Mouse (Mus musculus): ENCODE results near the gene Hsd11b1. TPM values are rescaled to one million over a fixed set of nuclear protein-coding genes. Genes with fewer than 3 reads are reported as not detected.

The Hsd11b1 gene
- polyA plus RNA-seq, 1 experiment from 2014 or later: 1.0 TPM

DNA sequence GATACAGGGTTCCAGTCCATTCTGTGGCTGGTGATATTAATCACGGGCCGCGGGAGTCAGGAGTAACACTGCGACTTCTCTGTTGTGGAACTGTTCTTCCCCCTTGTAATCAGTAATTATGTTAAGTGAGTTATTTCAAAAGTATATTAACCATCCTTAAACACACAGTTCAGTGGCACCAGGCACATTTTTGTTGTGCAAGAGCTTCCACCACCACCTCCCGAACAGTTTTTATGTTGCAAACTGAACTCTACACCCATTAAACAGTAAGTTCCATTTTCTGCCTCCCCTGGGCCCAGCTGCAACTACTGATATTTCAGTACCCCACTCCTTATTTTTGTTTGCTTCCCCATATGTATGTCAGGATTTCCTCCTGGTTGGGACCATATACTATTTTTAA is 34.3 kb downstream of the Hsd11b1 start:
- H3K4me1 ChIP-seq: peaks cover 18% of the 10 kb centered on the region
- 87% methylated on average over 5 of the region's 5 CpGs for WGBS

GRCm38 (mm10) chr1:193227537-193227936 is 36.3 kb downstream of the Hsd11b1 start:
- no peaks in the 10 kb centered on the region for H3K9me3 ChIP-seq
- peaks cover 18% of the 10 kb centered on the region for H3K4me1 ChIP-seq
- no peak overlapping the region for H3K27ac ChIP-seq
- no peaks in the 10 kb centered on the region for H3K27me3 ChIP-seq (ENCODE audit: insufficient read depth, poor library complexity, severe bottlenecking)
- no peak for DNase-seq (ENCODE audit: low spot score)
- no peaks in the 10 kb centered on the region for H3K36me3 ChIP-seq
- WGBS: 82% methylated on average over 4 of the region's 4 CpGs
- H3K4me3 ChIP-seq: no peak overlapping the region

More for the DNA sequence above, 34.3 kb downstream of the Hsd11b1 start:
- Histone ChIP-seq H3K27me3 (ENCODE audit: insufficient read depth, poor library complexity, severe bottlenecking) (no peaks in the 10 kb centered on the region), H3K27ac (no peak overlapping the region), H3K36me3 (no peaks in the 10 kb centered on the region), H3K9me3 (no peaks in the 10 kb centered on the region), H3K4me3 (no peak overlapping the region)
- no peak for DNase-seq (ENCODE audit: low spot score)

- no peak for DNase-seq (ENCODE audit: low spot score)
Observed at GRCm38 (mm10) chr1:193226724-193227522, 37.0 kb downstream of the Hsd11b1 start.

DNA sequence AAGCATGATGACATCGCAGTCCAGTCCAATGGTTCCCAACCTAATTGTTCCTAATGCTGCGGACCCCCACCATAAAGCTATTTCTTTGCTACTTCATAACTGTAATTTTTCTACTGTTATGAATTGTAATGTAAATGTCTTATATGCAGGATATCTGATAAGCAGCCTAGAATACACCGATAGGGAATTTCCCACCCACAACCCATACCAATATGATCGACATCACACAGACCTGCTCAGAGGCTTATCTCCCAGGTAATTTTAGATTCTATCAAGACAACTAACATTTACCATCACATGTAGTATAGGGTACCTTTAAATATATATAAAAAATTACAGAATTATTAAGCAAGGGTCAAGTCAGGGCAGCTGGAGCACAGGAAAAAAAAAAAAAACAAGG is 37.8 kb downstream of the Hsd11b1 start:
- Histone ChIP-seq H3K9me3 (no peaks in the 10 kb centered on the region), H3K36me3 (no peaks in the 10 kb centered on the region), H3K4me1 (peaks cover 8% of the 10 kb centered on the region), H3K4me3 (no peak overlapping the region), H3K27me3 (ENCODE audit: insufficient read depth, poor library complexity, severe bottlenecking) (no peaks in the 10 kb centered on the region), H3K27ac (no peak overlapping the region)
- no peak for DNase-seq (ENCODE audit: low spot score)
- 88% methylated on average over 4 of the region's 4 CpGs for WGBS

More at GRCm38 (mm10) chr1:193226724-193227522, 37.0 kb downstream of the Hsd11b1 start:
- Histone ChIP-seq H3K9me3 (no peaks in the 10 kb centered on the region), H3K4me1 (peaks cover 16% of the 10 kb centered on the region), H3K36me3 (no peaks in the 10 kb centered on the region), H3K27ac (no peak overlapping the region), H3K27me3 (ENCODE audit: insufficient read depth, poor library complexity, severe bottlenecking) (no peaks in the 10 kb centered on the region), H3K4me3 (no peak overlapping the region)
- WGBS: 40% methylated on average over 7 of the region's 7 CpGs

DNA sequence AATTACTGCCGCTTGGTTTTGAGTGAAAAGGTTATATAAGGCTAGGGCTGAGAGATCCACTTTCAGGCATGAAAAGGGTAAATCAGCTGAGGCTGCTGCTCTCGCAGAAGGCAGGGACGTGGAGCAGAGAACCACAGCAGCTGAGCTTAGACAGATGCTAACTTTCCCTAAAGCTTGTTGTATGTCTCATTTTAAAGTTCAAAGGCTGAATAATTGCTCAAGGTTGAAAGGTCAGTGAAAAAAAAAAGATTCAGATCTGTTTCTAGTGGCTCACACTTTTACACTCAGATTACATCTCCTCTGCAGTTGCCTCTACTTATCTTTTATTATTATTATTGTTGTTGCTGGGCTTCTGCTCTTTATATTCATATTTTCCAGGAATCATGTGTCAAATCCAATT is 38.3 kb downstream of the Hsd11b1 start:
- no peaks in the 10 kb centered on the region for H3K36me3 ChIP-seq
- H3K27me3 ChIP-seq (ENCODE audit: insufficient read depth, poor library complexity, severe bottlenecking): no peaks in the 10 kb centered on the region
- no peak overlapping the region for H3K27ac ChIP-seq
- H3K4me1 ChIP-seq: peaks cover 4% of the 10 kb centered on the region; the same call in 1 of the 2 replicates
- no peaks in the 10 kb centered on the region for H3K9me3 ChIP-seq
- 60% methylated on average over 3 of the region's 3 CpGs for WGBS
- DNase-seq (ENCODE audit: low spot score): no peak
- no peak overlapping the region for H3K4me3 ChIP-seq

- no peaks in the 10 kb centered on the region for H3K36me3 ChIP-seq
- no peaks in the 10 kb centered on the region for H3K27me3 ChIP-seq (ENCODE audit: insufficient read depth, poor library complexity, severe bottlenecking)
- no peaks in the 10 kb centered on the region for H3K4me1 ChIP-seq
- 57% methylated on average over 5 of the region's 5 CpGs for WGBS
- H3K9me3 ChIP-seq: no peaks in the 10 kb centered on the region
- no peak overlapping the region for H3K4me3 ChIP-seq
- no peak for DNase-seq (ENCODE audit: low spot score)
- no peak overlapping the region for H3K27ac ChIP-seq
Observed at GRCm38 (mm10) chr1:193220408-193220807, 43.5 kb downstream of the Hsd11b1 start.

DNA sequence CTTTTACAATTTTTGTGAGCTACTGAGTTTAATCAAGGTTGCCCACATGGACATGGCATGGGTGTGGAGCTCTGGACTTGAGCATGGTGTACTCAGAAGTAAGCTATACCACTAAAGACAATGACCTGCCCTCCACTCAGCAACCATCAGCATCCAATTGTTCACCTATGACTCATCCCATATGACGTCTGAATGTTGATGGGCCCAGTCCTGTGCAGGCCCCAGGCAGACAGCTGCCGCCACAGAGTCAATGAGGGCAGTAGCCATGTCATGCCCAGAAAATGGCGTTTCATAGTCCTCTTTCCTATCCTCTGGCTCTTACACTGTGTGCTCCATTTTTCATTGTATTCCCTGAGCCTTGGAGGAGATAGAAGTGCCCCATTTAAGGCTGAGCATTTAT is 47.9 kb downstream of the Hsd11b1 start:
- Histone ChIP-seq H3K4me3 (no peak overlapping the region), H3K4me1 (peaks cover 7% of the 10 kb centered on the region; the same call in 1 of the 2 replicates), H3K9me3 (no peaks in the 10 kb centered on the region), H3K27ac (no peak overlapping the region), H3K27me3 (ENCODE audit: insufficient read depth, poor library complexity, severe bottlenecking) (no peaks in the 10 kb centered on the region), H3K36me3 (no peaks in the 10 kb centered on the region)
- 73% methylated on average over 3 of the region's 3 CpGs for WGBS
- no peak for DNase-seq (ENCODE audit: low spot score)

DNA sequence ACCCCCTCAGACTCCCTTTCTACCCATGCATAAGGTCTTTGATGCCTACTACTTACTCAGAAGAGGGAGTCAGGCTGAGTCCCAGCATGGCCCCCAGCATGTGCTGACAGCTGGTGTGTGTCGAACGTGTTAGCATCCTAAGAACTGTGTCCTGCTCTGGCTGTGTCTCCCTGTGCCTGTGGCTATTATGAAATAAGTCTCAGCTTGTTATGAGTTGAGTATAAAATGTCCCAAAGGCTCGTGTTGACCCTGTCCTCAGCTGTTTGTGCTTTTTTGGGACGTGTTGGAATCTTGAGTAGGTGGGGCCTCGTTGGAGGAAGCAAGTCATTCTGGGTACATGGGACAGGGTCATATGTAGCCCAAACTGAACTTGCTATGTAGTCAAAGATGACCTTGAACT is 49.8 kb downstream of the Hsd11b1 start:
- no peak for DNase-seq (ENCODE audit: low spot score)
- Histone ChIP-seq H3K4me1 (peaks cover 8% of the 10 kb centered on the region; the same call in 1 of the 2 replicates), H3K36me3 (no peaks in the 10 kb centered on the region), H3K27me3 (ENCODE audit: insufficient read depth, poor library complexity, severe bottlenecking) (no peaks in the 10 kb centered on the region), H3K9me3 (no peaks in the 10 kb centered on the region), H3K27ac (no peak overlapping the region), H3K4me3 (no peak overlapping the region)
- WGBS: 68% methylated on average over 5 of the region's 5 CpGs

DNA sequence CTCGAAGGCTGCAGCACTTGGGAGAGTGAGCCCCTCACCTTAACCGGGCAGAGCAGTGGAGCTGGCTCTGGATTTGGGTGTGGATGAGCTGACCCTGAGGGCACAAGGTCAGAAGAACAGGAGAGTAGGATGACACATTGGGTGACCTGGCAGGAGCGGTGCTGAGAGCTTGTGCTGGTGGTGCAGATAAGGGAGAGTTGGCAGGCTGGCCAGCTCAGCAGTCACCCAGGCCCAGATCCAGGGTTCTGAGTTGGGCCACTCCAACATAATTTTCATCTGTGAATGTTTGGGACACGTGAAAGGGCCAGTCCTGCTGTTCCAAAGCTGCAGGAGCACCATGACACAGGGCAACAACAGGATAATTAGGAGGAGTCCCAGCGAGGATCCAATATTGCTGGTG is 52.5 kb downstream of the Hsd11b1 start:
- no peaks in the 10 kb centered on the region for H3K27me3 ChIP-seq (ENCODE audit: insufficient read depth, poor library complexity, severe bottlenecking)
- WGBS: 59% methylated on average over 5 of the region's 5 CpGs

DNA sequence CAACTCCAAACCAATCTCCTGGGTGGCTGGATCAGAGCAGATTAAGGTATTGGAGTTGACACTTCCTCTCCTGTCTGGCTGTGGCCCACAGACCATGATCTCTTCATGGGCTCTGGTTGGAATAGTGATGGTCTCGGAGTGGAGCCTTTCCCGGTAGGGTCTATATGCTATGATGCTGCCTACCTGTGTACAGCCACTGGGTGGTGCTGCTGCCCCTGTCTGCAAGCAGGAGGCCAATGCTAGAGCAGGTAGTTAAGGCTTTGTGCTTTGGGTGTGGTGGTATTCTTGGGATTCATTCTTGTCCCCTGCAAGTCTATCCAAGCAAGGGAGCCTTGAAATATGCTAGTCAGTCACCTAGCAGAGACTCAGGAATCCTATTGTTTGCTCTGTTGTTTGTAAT is 55.7 kb downstream of the Hsd11b1 start:
- Histone ChIP-seq H3K4me3 (no peak overlapping the region), H3K9me3 (no peaks in the 10 kb centered on the region), H3K27me3 (ENCODE audit: insufficient read depth, poor library complexity, severe bottlenecking) (0 out of 2 replicates have a peak, but pooled peaks cover 3% of the 10 kb centered on the region), H3K27ac (no peak overlapping the region), H3K36me3 (no peaks in the 10 kb centered on the region), H3K4me1 (peaks cover 5% of the 10 kb centered on the region; the same call in 1 of the 2 replicates)
- peak; percentile 81 for DNase-seq (ENCODE audit: low spot score)
- WGBS: 29% methylated on average over 2 of the region's 2 CpGs

More for the DNA sequence above, 52.5 kb downstream of the Hsd11b1 start:
- Histone ChIP-seq H3K4me1 (peaks cover 8% of the 10 kb centered on the region; the same call in 1 of the 2 replicates), H3K4me3 (no peak overlapping the region), H3K9me3 (no peaks in the 10 kb centered on the region), H3K27ac (no peak overlapping the region), H3K36me3 (no peaks in the 10 kb centered on the region)
- DNase-seq (ENCODE audit: low spot score): no peak

GRCm38 (mm10) chr1:193207503-193207902 is 56.4 kb downstream of the Hsd11b1 start, which contains the start of gene Lamb3:
Gene Lamb3 (plus strand): TSS chr1:193207699.
- H3K9me3 ChIP-seq: no peaks in the 10 kb centered on the region
- no peak within 1 kb of the TSS for H3K4me3 ChIP-seq
- H3K4me1 ChIP-seq: peaks cover 5% of the 10 kb centered on the region; the same call in 1 of the 2 replicates
- no peak for DNase-seq (ENCODE audit: low spot score)
- H3K27ac ChIP-seq: no peak within 1 kb of the TSS
- 84% methylated on average over 3 of the region's 3 CpGs for WGBS
- no peaks in the 10 kb centered on the region for H3K36me3 ChIP-seq
- H3K27me3 ChIP-seq (ENCODE audit: insufficient read depth, poor library complexity, severe bottlenecking): 0 out of 2 replicates have a peak, but pooled peaks cover 3% of the 10 kb centered on the region

DNA sequence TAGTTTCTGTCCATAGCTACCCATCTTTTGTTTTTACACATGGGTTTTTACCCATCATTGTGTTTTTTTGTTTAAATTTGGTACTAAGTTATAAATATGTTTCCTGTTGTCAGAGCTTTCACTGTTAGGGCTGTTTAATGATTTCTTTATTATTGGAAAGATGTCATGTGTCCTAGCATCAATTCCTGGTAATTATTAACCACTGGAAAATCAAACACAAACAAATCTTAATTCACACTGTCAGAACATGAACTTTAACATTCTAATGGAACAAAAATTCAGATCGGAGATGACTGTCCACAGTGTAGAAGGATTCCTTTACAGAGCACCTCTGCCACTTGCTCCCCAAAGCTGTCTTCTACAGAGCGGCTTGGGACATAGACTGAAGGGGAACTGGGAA is 58.4 kb downstream of the Hsd11b1 start:
- DNase-seq (ENCODE audit: low spot score): no peak
- H3K4me1 ChIP-seq: no peaks in the 10 kb centered on the region
- WGBS: 83% methylated on average over 2 of the region's 2 CpGs

DNA sequence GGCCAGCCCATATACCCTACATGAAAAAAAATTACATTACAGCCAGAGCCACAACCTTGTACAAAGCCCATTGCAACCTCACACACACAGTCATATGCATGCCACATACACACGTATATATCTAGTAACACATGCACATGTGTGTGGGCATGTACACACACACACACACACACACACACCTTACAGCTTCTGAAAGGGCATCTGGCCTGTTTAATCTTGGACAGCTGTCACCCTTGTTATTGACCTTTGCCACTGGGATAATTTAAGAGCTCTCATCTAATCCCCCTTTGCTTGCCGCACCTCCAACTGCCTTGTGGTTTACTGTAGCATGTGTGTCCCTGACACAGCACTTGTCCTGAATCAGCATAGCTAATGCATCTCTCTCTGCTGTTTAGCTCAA is 60.1 kb downstream of the Hsd11b1 start:
- Histone ChIP-seq H3K4me3 (no peak overlapping the region), H3K27me3 (ENCODE audit: insufficient read depth, poor library complexity, severe bottlenecking) (0 out of 2 replicates have a peak, but pooled peaks cover 3% of the 10 kb centered on the region), H3K27ac (no peak overlapping the region), H3K4me1 (no peaks in the 10 kb centered on the region; the same call in 1 of the 2 replicates), H3K36me3 (no peaks in the 10 kb centered on the region), H3K9me3 (no peaks in the 10 kb centered on the region)
- 63% methylated on average over 2 of the region's 2 CpGs for WGBS
- DNase-seq (ENCODE audit: low spot score): no peak

More for the DNA sequence above, 58.4 kb downstream of the Hsd11b1 start:
- no peaks in the 10 kb centered on the region for H3K9me3 ChIP-seq
- H3K4me3 ChIP-seq: no peak overlapping the region
- no peaks in the 10 kb centered on the region for H3K36me3 ChIP-seq
- no peak overlapping the region for H3K27ac ChIP-seq
- 0 out of 2 replicates have a peak, but pooled peaks cover 3% of the 10 kb centered on the region for H3K27me3 ChIP-seq (ENCODE audit: insufficient read depth, poor library complexity, severe bottlenecking)
